Mouse (Mus musculus): ENCODE measurements at regions not wholly inside any gene's neighbourhood (a gene's known extent, or its start where the extent isn't known, plus 50 kb on each side); places are given as distances from the start of the nearest gene placed in this dataset.

- no peak for DNase-seq (ENCODE audit: low spot score in 2 of 2)
- intact Hi-C loops (cut with DNase I), result no loop called here
Measured at GRCm38 (mm10) chr10:99450714-99451625, 187.9 kb downstream of the Dusp6 start.

GRCm38 (mm10) chr10:99451639-99452417 is 188.8 kb downstream of the Dusp6 start:
- peak in 1 of 2 experiments; percentile 63 for DNase-seq (ENCODE audit: low spot score in 2 of 2)
- intact Hi-C loops (cut with DNase I), result no loop called here

- intact Hi-C loops (cut with DNase I), result loop anchor here (5.0 kb wide), 1 partner anchor 134 kb away; no protein-coding TSS in a partner anchor
- no peak for DNase-seq (ENCODE audit: low spot score in 2 of 2)
Measured at GRCm38 (mm10) chr10:99456180-99456579, 193.1 kb downstream of the Dusp6 start.

DNA sequence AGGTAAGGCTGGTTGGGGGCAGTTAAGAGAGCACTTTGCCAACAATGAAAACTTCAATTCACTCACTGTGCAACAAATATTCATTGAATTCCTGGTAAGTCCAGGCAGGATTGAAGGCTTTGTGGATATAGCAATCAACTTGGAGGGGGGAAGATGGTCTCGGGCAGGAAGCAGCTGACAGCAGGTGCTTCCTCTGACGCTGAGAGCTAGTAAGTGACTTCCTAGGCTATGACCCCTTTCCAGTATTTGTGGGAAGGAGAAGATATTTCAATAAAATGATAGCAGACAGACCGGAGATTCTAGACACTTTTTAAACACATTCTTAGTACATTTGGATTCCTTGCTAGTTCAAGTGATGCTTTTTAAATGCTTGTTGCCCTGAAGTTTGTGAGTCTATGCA is 195.0 kb downstream of the Dusp6 start:
- DNase-seq (ENCODE audit: low spot score in 2 of 2), result no peak
- intact Hi-C loops (cut with DNase I), result loop anchor here (5.0 kb wide), 1 partner anchor 136 kb away; no protein-coding TSS in a partner anchor

GRCm38 (mm10) chr10:99459171-99459660 is 196.2 kb downstream of the Dusp6 start:
- DNase-seq (ENCODE audit: low spot score in 2 of 2), result no peak

GRCm38 (mm10) chr10:99459823-99460361 is 196.9 kb downstream of the Dusp6 start:
- DNase-seq (ENCODE audit: low spot score in 2 of 2), result peak in 1 of 2 experiments; percentile 64
- intact Hi-C loops (cut with DNase I), result loop anchor here (5.0 kb wide), 2 partner anchors 138 to 293 kb away; no protein-coding TSS in a partner anchor

More at GRCm38 (mm10) chr10:99459171-99459660, 196.2 kb downstream of the Dusp6 start:
- intact Hi-C loops (cut with DNase I), result loop anchor here (5.0 kb wide), 1 partner anchor 137 kb away; no protein-coding TSS in a partner anchor

GRCm38 (mm10) chr10:99460847-99461445 is 197.9 kb downstream of the Dusp6 start:
- intact Hi-C loops (cut with DNase I), result loop anchor here (1.0 to 5.0 kb wide), 2 partner anchors 198 to 294 kb away; partner anchors contain the start of gene Dusp6
- DNase-seq (ENCODE audit: low spot score in 2 of 2), result no peak

DNA sequence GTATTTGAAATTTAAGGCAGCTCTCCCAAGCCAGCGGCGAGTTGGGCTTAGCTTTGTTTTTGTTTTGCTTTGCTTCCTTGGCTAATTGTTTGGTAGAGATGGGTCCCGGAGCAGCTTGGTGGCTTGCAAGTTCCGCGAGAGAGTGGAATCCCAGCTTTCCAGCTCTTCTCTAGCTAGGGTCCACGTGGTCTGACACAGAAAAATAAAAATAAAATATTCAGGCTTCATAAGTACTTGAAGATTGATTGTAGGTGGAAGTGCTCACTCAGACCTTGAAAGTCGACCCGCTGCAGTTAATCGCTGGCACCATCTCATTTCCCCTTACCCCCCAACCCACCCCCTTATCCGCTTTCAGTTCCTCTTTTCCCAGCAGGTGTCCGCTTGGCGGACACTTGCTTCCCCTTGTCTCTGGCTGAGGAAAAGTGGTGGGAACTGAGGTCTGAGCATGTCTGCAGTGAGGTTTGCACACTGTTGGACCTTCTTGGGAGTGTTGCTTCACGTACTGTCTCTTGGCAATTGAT is 198.5 kb downstream of the Dusp6 start:
- no peak for DNase-seq (ENCODE audit: low spot score in 2 of 2)
- intact Hi-C loops (cut with DNase I), result loop anchor here (1.0 to 5.0 kb wide), 2 partner anchors 198 to 294 kb away; partner anchors contain the start of gene Dusp6

GRCm38 (mm10) chr10:99466695-99467094 is 203.7 kb downstream of the Dusp6 start:
- no peak for DNase-seq (ENCODE audit: low spot score in 2 of 2)
- intact Hi-C loops (cut with DNase I), result no loop called here

DNA sequence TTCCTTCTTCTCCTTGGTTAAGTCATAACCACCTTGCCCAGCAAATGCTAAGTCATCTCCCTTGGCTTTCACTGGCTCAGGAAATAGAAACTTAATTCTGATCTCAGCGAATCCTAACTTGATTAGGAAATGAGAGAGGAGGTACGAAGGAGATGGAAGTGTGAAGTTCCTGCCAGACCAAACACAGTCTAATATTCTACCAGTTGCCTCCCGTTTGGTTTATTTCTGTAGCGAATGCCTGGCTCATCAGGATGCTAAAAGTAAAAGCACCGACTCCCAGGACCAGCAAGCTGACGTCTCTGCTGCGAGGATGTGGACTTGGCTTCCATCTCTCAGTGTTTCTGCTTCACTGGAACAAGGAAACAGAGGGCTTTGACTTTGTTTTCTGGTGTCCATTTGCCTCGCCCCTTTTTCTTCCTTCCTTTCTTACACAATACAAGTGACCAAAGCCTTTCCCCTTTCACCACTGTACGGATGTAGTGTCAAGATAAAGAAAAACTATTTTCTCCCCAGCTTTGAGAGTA is 204.3 kb downstream of the Dusp6 start:
- DNase-seq (ENCODE audit: low spot score in 2 of 2), result peak in 1 of 2 experiments; percentile 50
- intact Hi-C loops (cut with DNase I), result no loop called here

GRCm38 (mm10) chr10:99468971-99469370 is 205.9 kb downstream of the Dusp6 start:
- intact Hi-C loops (cut with DNase I), result no loop called here
- no peak for DNase-seq (ENCODE audit: low spot score in 2 of 2)

GRCm38 (mm10) chr10:99471832-99472497 is 208.9 kb downstream of the Dusp6 start:
- no peak for DNase-seq (ENCODE audit: low spot score in 2 of 2)
- intact Hi-C loops (cut with DNase I), result no loop called here

- intact Hi-C loops (cut with DNase I), result no loop called here
- DNase-seq (ENCODE audit: low spot score in 2 of 2), result no peak
Measured at GRCm38 (mm10) chr10:99472806-99473205, 209.8 kb downstream of the Dusp6 start.

- DNase-seq (ENCODE audit: low spot score in 2 of 2), result no peak
- intact Hi-C loops (cut with DNase I), result no loop called here
Measured at GRCm38 (mm10) chr10:99473758-99474157, 210.7 kb downstream of the Dusp6 start.

DNA sequence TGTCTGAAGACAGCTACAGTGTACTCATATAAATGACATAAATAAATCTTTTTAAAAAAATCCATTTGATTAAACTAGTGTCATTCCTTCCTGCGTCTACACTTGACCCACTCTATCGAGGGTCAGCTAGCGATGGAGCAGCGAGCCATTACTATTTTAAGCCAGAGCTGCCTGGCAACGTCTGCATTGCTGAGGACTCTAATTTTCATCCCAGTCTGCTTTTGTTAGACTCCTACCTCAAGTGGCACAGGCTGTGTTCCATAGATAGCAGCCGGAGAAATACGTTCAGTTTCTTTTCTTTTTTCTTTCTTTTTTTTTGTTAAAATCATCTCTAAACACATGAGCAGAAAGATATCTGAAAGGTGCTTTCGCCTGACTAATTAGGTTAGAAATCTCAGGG is 211.5 kb downstream of the Dusp6 start:
- peak in 1 of 2 experiments; percentile 64 for DNase-seq (ENCODE audit: low spot score in 2 of 2)
- intact Hi-C loops (cut with DNase I), result no loop called here

- intact Hi-C loops (cut with DNase I), result loop anchor here (2.0 to 5.0 kb wide), 2 partner anchors 77 to 96 kb away; no protein-coding TSS in a partner anchor
Measured at GRCm38 (mm10) chr10:99476214-99476613, 213.2 kb downstream of the Dusp6 start.

DNA sequence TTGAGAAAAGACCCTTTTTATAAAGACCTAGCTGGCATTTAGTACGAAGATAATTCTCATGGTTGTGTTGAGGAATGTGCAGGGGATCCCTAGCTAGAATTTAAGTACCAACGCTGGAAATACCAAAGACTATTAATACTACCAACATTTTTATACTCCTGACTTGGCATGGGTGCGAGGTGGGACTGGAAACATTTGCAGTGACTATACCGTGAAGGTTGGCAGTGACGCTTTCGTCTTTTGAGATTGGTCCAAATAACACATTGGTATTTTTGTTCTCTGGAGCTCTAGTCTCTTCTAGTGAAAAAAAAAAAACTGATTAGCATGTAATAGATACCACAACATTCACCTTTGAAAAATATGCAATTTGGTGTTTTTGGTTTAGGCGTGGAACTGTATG is 213.7 kb downstream of the Dusp6 start:
- intact Hi-C loops (cut with DNase I), result loop anchor here (2.0 to 5.0 kb wide), 2 partner anchors 78 to 96 kb away; no protein-coding TSS in a partner anchor
- peak in 1 of 2 experiments; percentile 90 for DNase-seq (ENCODE audit: low spot score in 2 of 2)

More at GRCm38 (mm10) chr10:99476214-99476613, 213.2 kb downstream of the Dusp6 start:
- peak in 1 of 2 experiments; percentile 58 for DNase-seq (ENCODE audit: low spot score in 2 of 2)

- peak; percentile 57 to 94 for DNase-seq (ENCODE audit: low spot score in 2 of 2)
- intact Hi-C loops (cut with DNase I), result loop anchor here (1.0 to 5.0 kb wide), 3 partner anchors 42 to 157 kb away; no protein-coding TSS in a partner anchor
Measured at GRCm38 (mm10) chr10:99480573-99480972, 217.5 kb downstream of the Dusp6 start.

Measured in left cerebral cortex, postnatal 25 days (tissue).